Mouse (Mus musculus) CH12.LX (cell line): ENCODE measurements around the gene Hand1. TPM values are rescaled to one million over a fixed set of nuclear protein-coding genes. Genes with fewer than 3 reads are reported as not detected.

Experiments
- DNase-seq: peaks from one replicate; pipeline ENCODE4 v3.0.0-alpha.2; 2013; ENCODE audit errors: extremely low read depth
- H3K27ac ChIP-seq: 2 replicates; pipeline ENCODE4 v1.5.1; 2012; ENCODE audit warnings: low read depth, mild to moderate bottlenecking, control low read depth, moderate library complexity; ENCODE audit not compliant: insufficient read depth
- H3K27me3 ChIP-seq: replicated peaks from 2 replicates; pipeline ENCODE3; 2012; ENCODE audit warnings: inconsistent platforms
- H3K36me3 ChIP-seq, 2 experiments: replicated peaks in 1 of 2; 2 replicates each; pipeline versions ENCODE3 to v1.6.1; 2012; ENCODE audit warnings: inconsistent platforms in 1 of 2, low read length in 1 of 2, mild to moderate bottlenecking in 1 of 2, mixed read lengths in 1 of 2, moderate library complexity in 1 of 2; ENCODE audit not compliant: control insufficient read depth in 1 of 2, insufficient read depth in 1 of 2
- H3K4me1 ChIP-seq, 2 experiments: 2 replicates each; pipeline ENCODE4 v1.6.1; 2012; ENCODE audit warnings: inconsistent platforms in 1 of 2, moderate library complexity in 1 of 2; ENCODE audit not compliant: insufficient read depth in 2 of 2, control insufficient read depth in 1 of 2
- H3K4me2 ChIP-seq: 2 replicates; pipeline ENCODE4 v1.6.1; 2012; ENCODE audit warnings: low read depth, mild to moderate bottlenecking, control low read depth; ENCODE audit not compliant: poor library complexity, insufficient read depth, severe bottlenecking
- H3K4me3 ChIP-seq, 3 experiments: fragments of 150-350 bp in 1 of 3; sonication (generic) in 1 of 3; replicated peaks in 1 of 3; 2 replicates each; pipeline versions ENCODE3 to v1.5.1; 2011 to 2012; ENCODE audit warnings: low read depth in 2 of 3, low read length in 2 of 3, mild to moderate bottlenecking in 2 of 3, moderate library complexity in 2 of 3, control low read depth in 1 of 3, improper control_type of control experiment in 1 of 3, inconsistent platforms in 1 of 3, mixed read lengths in 1 of 3; ENCODE audit not compliant: poor library complexity in 1 of 3
- H3K79me2 ChIP-seq: replicated peaks from 2 replicates; pipeline ENCODE4 v1.6.1; 2012; ENCODE audit warnings: mild to moderate bottlenecking, moderate library complexity; ENCODE audit not compliant: control insufficient read depth, poor library complexity, insufficient read depth, severe bottlenecking; ENCODE audit errors: extremely low read depth
- H3K9ac ChIP-seq: 2 replicates; pipeline ENCODE4 v1.6.1; 2012; ENCODE audit warnings: low read depth, mild to moderate bottlenecking, control low read depth, moderate library complexity; ENCODE audit not compliant: insufficient read depth
- H3K9me3 ChIP-seq: replicated peaks from 2 replicates; pipeline ENCODE3; 2012; ENCODE audit warnings: low read length, inconsistent platforms, mixed read lengths
- CHD2 ChIP-seq: IDR thresholded peaks from 2 replicates; pipeline ENCODE4 v1.6.1; 2011; ENCODE audit warnings: low read length, improper control_type of control experiment
- E2F4 ChIP-seq: IDR thresholded peaks from 2 replicates; pipeline ENCODE4 v1.6.1; 2011; ENCODE audit warnings: low read depth, low read length, improper control_type of control experiment; ENCODE audit not compliant: insufficient replicate concordance
- ELF1 ChIP-seq: IDR thresholded peaks from 2 replicates; pipeline ENCODE4 v1.6.1; 2014; ENCODE audit warnings: low read depth, mild to moderate bottlenecking, inconsistent platforms, low read length, improper control_type of control experiment
- HCFC1 ChIP-seq: IDR thresholded peaks from 2 replicates; pipeline ENCODE4 v1.6.1; 2012; ENCODE audit warnings: low read depth, mild to moderate bottlenecking, inconsistent platforms, low read length, improper control_type of control experiment
- IRF4 ChIP-seq: IDR thresholded peaks from 2 replicates; pipeline ENCODE4 v1.6.1; 2014; ENCODE audit warnings: low read depth, mild to moderate bottlenecking, inconsistent platforms, low read length, improper control_type of control experiment
- KAT2A ChIP-seq: IDR thresholded peaks from 2 replicates; pipeline ENCODE4 v1.6.1; 2012; ENCODE audit warnings: low read length, improper control_type of control experiment, inconsistent platforms; ENCODE audit not compliant: insufficient replicate concordance
- MAZ ChIP-seq: IDR thresholded peaks from 2 replicates; pipeline ENCODE4 v1.6.1; 2012; ENCODE audit warnings: low read depth, mild to moderate bottlenecking, inconsistent platforms, low read length, improper control_type of control experiment, moderate library complexity
- MXI1 ChIP-seq: IDR thresholded peaks from 2 replicates; pipeline ENCODE4 v1.6.1; 2011; ENCODE audit warnings: mild to moderate bottlenecking, low read depth, low read length, improper control_type of control experiment
- NELFE ChIP-seq: IDR thresholded peaks from 2 replicates; pipeline ENCODE4 v1.6.1; 2011; ENCODE audit warnings: low read depth, low read length, improper control_type of control experiment
- NRF1 ChIP-seq: IDR thresholded peaks from 2 replicates; pipeline ENCODE4 v1.6.1; 2014; ENCODE audit warnings: low read depth, mild to moderate bottlenecking, inconsistent platforms, low read length, improper control_type of control experiment, moderate library complexity
- PAX5 ChIP-seq: IDR thresholded peaks from 2 replicates; pipeline ENCODE4 v1.6.1; 2012; ENCODE audit warnings: low read length, inconsistent platforms, mixed read lengths
- POLR2A ChIP-seq: IDR thresholded peaks from 2 replicates; pipeline ENCODE4 v1.6.1; 2011; ENCODE audit warnings: low read depth, mild to moderate bottlenecking, improper control_type of control experiment, low read length
- POLR2AphosphoS2 ChIP-seq: IDR thresholded peaks from 2 replicates; pipeline ENCODE4 v1.6.1; 2011; ENCODE audit warnings: low read depth, low read length, improper control_type of control experiment
- RCOR1 ChIP-seq: conservative IDR thresholded peaks from 2 replicates; pipeline ENCODE4 v1.6.1; 2012; ENCODE audit warnings: low read depth, mild to moderate bottlenecking, inconsistent platforms, low read length, improper control_type of control experiment
- SIN3A ChIP-seq: IDR thresholded peaks from 2 replicates; pipeline ENCODE4 v1.6.1; 2012; ENCODE audit warnings: low read length, improper control_type of control experiment, inconsistent platforms
- TBP ChIP-seq: conservative IDR thresholded peaks from 2 replicates; pipeline ENCODE4 v1.6.1; 2011; ENCODE audit warnings: low read depth, low read length, improper control_type of control experiment
- TCF12 ChIP-seq: IDR thresholded peaks from 2 replicates; pipeline ENCODE4 v1.6.1; 2014; ENCODE audit warnings: low read depth, mild to moderate bottlenecking, inconsistent platforms, low read length, improper control_type of control experiment
- UBTF ChIP-seq: IDR thresholded peaks from 2 replicates; pipeline ENCODE4 v1.6.1; 2012; ENCODE audit warnings: low read depth, mild to moderate bottlenecking, inconsistent platforms, low read length, improper control_type of control experiment, moderate library complexity
- USF1 ChIP-seq: IDR thresholded peaks from 2 replicates; pipeline ENCODE4 v1.6.1; 2014; ENCODE audit warnings: low read depth, mild to moderate bottlenecking, inconsistent platforms, low read length, improper control_type of control experiment
- ZMIZ1 ChIP-seq: IDR thresholded peaks from 2 replicates; pipeline ENCODE4 v1.6.1; 2012; ENCODE audit warnings: low read depth, mild to moderate bottlenecking, inconsistent platforms, low read length, improper control_type of control experiment
- dilution Hi-C: fragments of 300-500 bp; cut with MboI; formaldehyde crosslinking; loops from 2 replicates; pipeline ENCODE4 v1.14.3; 2020; ENCODE audit warnings: low sequenced_read_pairs; ENCODE audit not compliant: extremely low pct_unique_long_range_greater_than_20kb, extremely low pct_ligation_motif_present
- in situ Hi-C: fragments of 300-500 bp; cut with MboI; formaldehyde crosslinking; loops from 3 replicates; pipeline ENCODE4 v1.14.3; 2019; ENCODE audit warnings: low sequenced_read_pairs, low pct_ligation_motif_present, low pct_unique_long_range_greater_than_20kb, mixed read lengths
- polyA plus RNA-seq: library from polyadenylated mRNA; unstranded; fragments of >175 nt; gene quantifications from 2 replicates; pipeline ENCODE4 v1.2.1, GENCODE M21; 2012; ENCODE audit warnings: low read depth; ENCODE audit not compliant: insufficient read length
- total RNA-seq, 2 experiments: library from RNA; depleted of rRNA; stranded (reverse); fragments of 300-350 nt in 1 of 2; fragments of >200 nt in 1 of 2; gene quantifications; 2 replicates each; pipeline ENCODE4 v1.2.3; 2012 to 2014

The Hand1 gene
- total and polyA plus RNA-seq, 3 experiments: not detected

DNA sequence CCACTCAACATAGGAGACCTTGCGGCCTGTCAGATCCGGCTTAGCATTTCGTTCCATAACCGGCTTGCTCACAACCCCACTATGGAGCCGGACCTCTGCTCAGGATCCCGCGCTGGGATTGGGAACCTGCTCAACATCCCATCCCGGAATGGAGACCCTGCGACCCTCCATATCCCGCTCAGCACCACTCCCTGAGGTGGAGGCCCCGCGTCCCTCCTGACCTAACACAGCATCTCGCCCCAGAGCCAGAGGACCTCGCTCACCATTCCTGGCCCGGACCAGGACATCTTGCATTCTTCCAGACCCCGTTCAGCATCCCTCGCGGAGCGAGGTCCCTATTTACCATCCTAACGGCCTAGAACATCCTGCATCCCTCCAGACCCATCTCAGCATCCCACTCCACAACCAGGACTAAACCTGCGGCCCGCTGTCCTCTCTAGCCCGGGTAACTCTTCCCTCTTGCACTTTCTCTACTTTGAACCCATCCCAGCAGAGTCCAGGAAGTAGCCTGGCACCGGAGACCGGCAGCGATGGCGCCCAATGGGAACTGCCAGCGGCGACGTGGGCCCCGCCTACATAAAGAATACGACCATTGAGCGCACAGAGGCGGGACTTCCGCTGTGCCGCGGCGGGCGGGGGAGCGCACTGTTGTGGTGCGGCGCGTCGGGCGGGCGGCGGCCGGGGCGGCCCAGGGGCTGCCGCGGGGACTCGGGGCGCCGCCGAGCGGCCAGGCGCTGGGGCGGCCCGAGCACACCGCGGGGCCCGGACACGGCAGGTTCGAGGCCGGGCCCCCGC, 31.4 kb downstream of the Hand1 start, which contains the start of gene Sap30l:
TSS of gene Sap30l (plus strand) at position 667 of the 795 bp plus-strand sequence.
- peak within 1 kb of the TSS; percentile 70 for H3K9ac ChIP-seq
- no peaks in the 10 kb centered on the region for H3K9me3 ChIP-seq
- in situ Hi-C loops: loop anchor here (5.0 to 10.0 kb wide), 2 partner anchors 136 to 284 kb away; no protein-coding TSS in a partner anchor
- peak within 1 kb of the TSS; percentile 83 for H3K4me2 ChIP-seq
- dilution Hi-C loops: no loop called here
- peak; percentile 22; the same call in 1 of the 2 replicates for TF ChIP-seq RCOR1
- peak; percentile 99 for TF ChIP-seq ELF1
- 0 out of 2 replicates have a peak, but pooled peaks have one; percentile 6 for TF ChIP-seq KAT2A
- TF ChIP-seq SIN3A: peak; percentile 67
- peak; percentile 74 for TF ChIP-seq HCFC1
- peak; percentile 90 for TF ChIP-seq TBP
- peak; percentile 87 for TF ChIP-seq MAZ
- no peak for TF ChIP-seq UBTF
- peak; percentile 90 for TF ChIP-seq POLR2A
- no peak for TF ChIP-seq E2F4
- peak; percentile 81; the same call in 1 of the 2 replicates for TF ChIP-seq POLR2AphosphoS2
- peak; percentile 65 for TF ChIP-seq MXI1
- peak; percentile 87 for TF ChIP-seq ZMIZ1
- peak; percentile 95 for TF ChIP-seq CHD2
- TF ChIP-seq NELFE: peak; percentile 95
- TF ChIP-seq USF1: no peak
- no peak for TF ChIP-seq PAX5
- TF ChIP-seq IRF4: peak; percentile 55
- TF ChIP-seq NRF1: no peak; the same call in 1 of the 2 replicates
- peak; percentile 78 for TF ChIP-seq TCF12
- TF ChIP-seq, all 38 proteins: peak for 15
- DNase-seq: peak; percentile 96
- Histone ChIP-seq H3K27ac (no peak within 1 kb of the TSS), H3K79me2 (no peaks in the 10 kb centered on the region), H3K4me3 (peak within 1 kb of the TSS; percentile 73 to 97 (median 74)), H3K4me1 (peaks cover 7 to 24% of the 10 kb centered on the region in 2 experiments; a peak in 3 of 4 replicates), H3K36me3 (peaks cover 0 to 8% of the 10 kb centered on the region in 2 experiments), H3K27me3 (peaks cover 13% of the 10 kb centered on the region)
